Mouse (Mus musculus) layer of hippocampus, adult 6 months (tissue): Measurements from ENCODE around the gene Olfr1061. TPM values are rescaled to one million over a fixed set of nuclear protein-coding genes. Genes with fewer than 3 reads are reported as not detected.

Experiments used
- long read RNA-seq, 2 experiments: library from polyadenylated mRNA; unstranded; transcript quantifications; one replicate each; pipeline ENCODE4 v2.0.0; 2019 to 2020
- polyA plus RNA-seq: library from polyadenylated mRNA; unstranded; fragments of <200 nt; fragmentation: Nextera tagmentation; gene quantifications from 2 replicates; pipeline ENCODE4 v1.2.3, GENCODE M21; 2021

The Olfr1061 gene
- not detected in 2 replicates for polyA plus RNA-seq
- long read RNA-seq, experiment 1: 0 reads
- long read RNA-seq, experiment 2: 0 reads

DNA sequence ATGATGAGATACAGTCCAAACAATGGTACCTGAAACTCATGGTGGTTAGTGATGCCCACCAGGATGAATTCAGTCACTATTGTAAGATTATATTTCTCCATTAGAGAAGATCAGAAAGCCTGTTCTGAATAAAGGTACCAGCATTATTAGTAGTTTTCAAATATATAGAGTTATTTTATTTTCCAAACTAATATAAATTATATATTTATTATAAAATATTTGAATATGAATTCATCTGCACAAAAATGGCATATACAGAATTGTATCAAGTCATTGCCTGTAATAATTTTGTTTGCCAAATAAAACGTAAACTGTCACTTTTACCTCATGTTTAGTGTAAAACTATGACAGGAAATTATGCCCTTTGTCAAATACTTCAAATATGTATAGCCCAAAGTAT lies at the start of gene Olfr1061:
Gene Olfr1061 (minus strand): TSS at position 101 of the 400 bp plus-strand sequence.

DNA sequence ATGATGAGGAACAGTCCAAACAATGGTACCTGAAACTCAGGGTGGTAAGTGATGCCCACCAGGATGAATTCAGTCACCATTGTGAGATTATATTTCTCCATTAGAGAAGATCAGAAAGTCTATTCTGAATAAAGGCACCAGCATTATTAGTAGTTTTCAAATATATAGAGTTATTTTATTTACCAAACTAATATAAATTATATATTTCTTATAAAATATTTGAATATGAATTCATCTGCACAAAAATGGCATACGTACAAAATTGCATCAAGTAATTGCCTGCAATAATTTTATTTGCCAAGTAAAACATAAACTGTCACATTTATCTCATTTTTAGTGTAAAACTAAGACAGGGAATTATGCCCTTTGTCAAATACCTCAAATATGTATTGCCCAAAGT lies 42.3 kb upstream of the Olfr1061 start, which contains the start of gene Olfr1066:
Gene Olfr1066 (minus strand): TSS at position 101 of the 400 bp plus-strand sequence.

DNA sequence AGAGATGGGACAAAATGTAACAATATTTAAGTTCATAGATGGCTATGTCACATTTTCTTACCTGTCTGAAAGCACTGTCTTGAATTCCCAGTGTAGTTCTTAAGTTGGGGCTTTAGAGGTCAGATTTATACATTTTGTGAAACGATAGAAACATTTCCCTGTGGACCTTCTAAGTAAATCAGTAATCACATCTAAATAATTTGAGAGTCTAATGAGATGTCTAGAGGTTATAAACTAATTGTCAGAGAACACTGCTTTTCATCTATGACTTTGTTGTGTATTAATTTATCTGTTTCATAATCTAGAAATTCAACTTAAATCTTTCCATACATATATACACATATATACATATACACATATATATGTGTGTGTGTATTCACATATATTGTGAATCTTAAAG lies 36.6 kb upstream of the Olfr1061 start, which contains the start of gene Olfr1065:
Gene Olfr1065 (minus strand): TSS at position 101 of the 400 bp plus-strand sequence.

DNA sequence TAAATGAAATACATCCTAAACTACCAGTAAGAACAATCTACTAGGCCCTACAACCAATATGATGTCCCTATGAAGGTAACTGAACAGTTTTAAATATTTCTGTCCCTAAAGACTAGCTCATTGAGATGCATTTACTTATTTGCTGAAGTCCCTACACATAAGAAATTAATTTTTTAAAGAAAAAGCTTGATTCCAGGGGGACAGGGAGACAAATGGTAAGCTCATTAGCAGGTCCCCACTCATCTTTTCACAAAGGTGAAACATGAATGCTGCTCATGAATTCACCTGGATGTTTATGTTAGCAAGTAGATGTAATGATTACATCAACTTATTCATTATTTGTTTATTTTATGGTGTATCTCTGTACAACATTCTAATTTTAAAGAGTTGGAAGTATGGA lies 12.8 kb upstream of the Olfr1061 start, which contains the start of gene Olfr1062:
Gene Olfr1062 (minus strand): TSS at position 101 of the 400 bp plus-strand sequence.

DNA sequence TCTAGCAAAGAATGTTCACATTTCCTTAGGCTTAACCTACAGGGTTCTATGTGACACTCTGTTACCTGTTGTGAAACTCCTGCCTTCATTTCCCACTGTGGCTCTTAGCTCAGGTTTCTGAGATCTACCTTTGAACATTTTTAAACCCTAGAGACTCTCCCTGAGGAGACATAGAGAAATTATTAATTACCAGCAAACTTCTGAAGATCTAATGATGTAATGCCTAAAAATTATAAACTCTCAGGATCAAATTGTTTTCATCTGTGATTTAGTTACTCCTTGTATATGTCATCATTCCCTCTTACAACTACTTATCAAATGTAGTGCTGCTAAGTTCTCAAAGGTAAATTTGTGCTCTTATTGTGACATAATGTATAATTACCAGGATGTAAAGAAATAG lies 25.4 kb downstream of the Olfr1061 start, which contains the start of gene Olfr1058:
Gene Olfr1058 (minus strand): TSS at position 101 of the 400 bp plus-strand sequence.

DNA sequence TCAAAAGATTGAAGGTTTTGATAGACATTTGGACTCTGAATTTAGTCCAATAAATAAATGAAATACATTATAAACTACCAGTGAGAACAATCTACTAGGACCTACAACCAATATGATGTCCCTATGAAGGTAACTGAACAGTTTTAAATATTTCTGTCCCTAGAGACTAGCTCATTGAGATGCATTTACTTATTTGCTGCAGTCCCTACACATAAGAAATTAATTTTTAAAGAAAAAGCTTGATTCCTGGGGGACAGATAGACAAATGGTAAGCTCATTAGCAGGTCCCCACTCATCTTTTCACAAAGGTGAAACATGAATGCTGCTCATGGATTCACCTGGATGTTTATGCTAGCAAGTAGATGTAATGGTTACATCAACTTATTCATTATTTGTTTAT lies 35.6 kb downstream of the Olfr1061 start, which contains the start of gene Olfr1057:
Gene Olfr1057 (minus strand): TSS at position 101 of the 400 bp plus-strand sequence.

Other genes with a start within 250 kb of the Olfr1061 start
- not detected in 2 replicates for gene Olfr1043, start 246.5 kb downstream of the Olfr1061 start, polyA plus RNA-seq
- gene Olfr1044, start 236.2 kb downstream of the Olfr1061 start, polyA plus RNA-seq: not detected in 2 replicates
- not detected in 2 replicates for gene Olfr52, start 228.4 kb downstream of the Olfr1061 start, polyA plus RNA-seq
- not detected in 2 replicates for gene Olfr1045, start 211.0 kb downstream of the Olfr1061 start, polyA plus RNA-seq
- gene Olfr1046, start 194.7 kb downstream of the Olfr1061 start, polyA plus RNA-seq: not detected in 2 replicates
- gene Olfr1047, start 182.6 kb downstream of the Olfr1061 start, polyA plus RNA-seq: not detected in 2 replicates
- not detected in 2 replicates for gene Olfr1048, start 173.8 kb downstream of the Olfr1061 start, polyA plus RNA-seq
- gene Olfr1049, start 155.7 kb downstream of the Olfr1061 start, polyA plus RNA-seq: not detected in 2 replicates
- not detected in 2 replicates for gene Olfr1051, start 135.0 kb downstream of the Olfr1061 start, polyA plus RNA-seq
- gene Olfr1052, start 121.6 kb downstream of the Olfr1061 start, polyA plus RNA-seq: not detected in 2 replicates
- not detected in 2 replicates for gene Olfr1053, start 98.8 kb downstream of the Olfr1061 start, polyA plus RNA-seq
- not detected in 2 replicates for gene Olfr1054, start 78.6 kb downstream of the Olfr1061 start, polyA plus RNA-seq
- not detected in 2 replicates for gene Olfr1055, start 63.8 kb downstream of the Olfr1061 start, polyA plus RNA-seq
- gene Olfr1056, start 51.6 kb downstream of the Olfr1061 start, polyA plus RNA-seq: not detected in 2 replicates
- not detected in 2 replicates for gene Olfr1057, start 35.7 kb downstream of the Olfr1061 start, polyA plus RNA-seq
- gene Olfr1058, start 25.5 kb downstream of the Olfr1061 start, polyA plus RNA-seq: not detected in 2 replicates
- not detected in 2 replicates for gene Olfr1062, start 12.7 kb upstream of the Olfr1061 start, polyA plus RNA-seq
- not detected in 2 replicates for gene Olfr1065, start 36.5 kb upstream of the Olfr1061 start, polyA plus RNA-seq
- not detected in 2 replicates for gene Olfr1066, start 42.2 kb upstream of the Olfr1061 start, polyA plus RNA-seq
- not detected in 2 replicates for gene Olfr228, start 73.3 kb upstream of the Olfr1061 start, polyA plus RNA-seq
- gene Olfr1076, start 94.4 kb upstream of the Olfr1061 start, polyA plus RNA-seq: not detected in 2 replicates
- not detected in 2 replicates for gene Olfr1079, start 128.4 kb upstream of the Olfr1061 start, polyA plus RNA-seq
- gene Olfr1080, start 144.2 kb upstream of the Olfr1061 start, polyA plus RNA-seq: not detected in 2 replicates
- not detected in 2 replicates for gene Olfr1082, start 184.9 kb upstream of the Olfr1061 start, polyA plus RNA-seq
- gene Olfr1084, start 225.7 kb upstream of the Olfr1061 start, polyA plus RNA-seq: not detected in 2 replicates
- gene Olfr1085, start 248.0 kb upstream of the Olfr1061 start, polyA plus RNA-seq: not detected in 2 replicates